Mouse (Mus musculus) monocyte, adult 5-6 weeks (primary cell): ENCODE data around the gene Sigirr. TPM values are rescaled to one million over a fixed set of nuclear protein-coding genes. Genes with fewer than 3 reads are reported as not detected.
A peak's percentile ranks its signal among the peaks of the same experiment; 100 is the strongest.

Experiments used
- ATAC-seq: fragments of 153-309, 156-312 bp; replicated peaks from 2 replicates; pipeline ENCODE4 v1.8.0; 2017; ENCODE audit warnings: mild to moderate bottlenecking; ENCODE audit not compliant: low TSS enrichment, insufficient number of reproducible peaks, severe bottlenecking, poor library complexity, low FRiP score
- total RNA-seq: library from RNA; stranded (forward); fragments of 200-1000, 200-491, 200-594 nt; gene quantifications from 3 replicates; pipeline ENCODE4 v1.2.3, GENCODE M21; 2017

Gene Sigirr
- 9.1 to 25.0 TPM (median 12.5 TPM) in 3 replicates for total RNA-seq

GRCm38 (mm10) chr7:141099911-141100691, at the start of gene Sigirr:
Gene Sigirr, minus strand, starts transcription at chr7:141100572.
- ATAC-seq: no peak

GRCm38 (mm10) chr7:141148639-141149038, 48.3 kb upstream of the Sigirr start:
- ATAC-seq: no peak

GRCm38 (mm10) chr7:141147044-141147443, 46.7 kb upstream of the Sigirr start:
- ATAC-seq: no peak

- no peak for ATAC-seq
Measured at GRCm38 (mm10) chr7:141146043-141146595, 45.7 kb upstream of the Sigirr start.

- ATAC-seq: no peak
Measured at GRCm38 (mm10) chr7:141145403-141145802, 45.0 kb upstream of the Sigirr start.

GRCm38 (mm10) chr7:141144650-141145049, 44.3 kb upstream of the Sigirr start:
- ATAC-seq: no peak

GRCm38 (mm10) chr7:141143861-141144260, 43.5 kb upstream of the Sigirr start:
- no peak for ATAC-seq

GRCm38 (mm10) chr7:141143112-141143511, 42.7 kb upstream of the Sigirr start:
- peak; percentile 71; the same call in 1 of the 2 replicates for ATAC-seq

- no peak for ATAC-seq
Measured at GRCm38 (mm10) chr7:141141326-141141725, 41.0 kb upstream of the Sigirr start.

- ATAC-seq: no peak
Measured at GRCm38 (mm10) chr7:141131904-141132755, 31.8 kb upstream of the Sigirr start.

GRCm38 (mm10) chr7:141131024-141131820, 30.9 kb upstream of the Sigirr start:
- ATAC-seq: peak; percentile 93

GRCm38 (mm10) chr7:141123517-141123856, 23.1 kb upstream of the Sigirr start:
- ATAC-seq: no peak

- peak; percentile 100 for ATAC-seq
Measured at GRCm38 (mm10) chr7:141122689-141123516, 22.5 kb upstream of the Sigirr start.

GRCm38 (mm10) chr7:141122245-141122644, 21.9 kb upstream of the Sigirr start, which contains the start of gene Ptdss2:
Gene Ptdss2, plus strand, starts transcription at chr7:141122382.
- ATAC-seq: no peak

- ATAC-seq: no peak
Measured at GRCm38 (mm10) chr7:141121051-141121531, 20.7 kb upstream of the Sigirr start.

- no peak for ATAC-seq
Measured at GRCm38 (mm10) chr7:141120605-141121004, 20.2 kb upstream of the Sigirr start.

GRCm38 (mm10) chr7:141119487-141119886, 19.1 kb upstream of the Sigirr start:
- ATAC-seq: no peak

- ATAC-seq: no peak
Measured at GRCm38 (mm10) chr7:141117636-141118035, 17.3 kb upstream of the Sigirr start, which contains the start of gene Ano9. Gene Ano9, minus strand, starts transcription at chr7:141117806.
